Mouse (Mus musculus): ENCODE data around the gene Gm37240.

DNA sequence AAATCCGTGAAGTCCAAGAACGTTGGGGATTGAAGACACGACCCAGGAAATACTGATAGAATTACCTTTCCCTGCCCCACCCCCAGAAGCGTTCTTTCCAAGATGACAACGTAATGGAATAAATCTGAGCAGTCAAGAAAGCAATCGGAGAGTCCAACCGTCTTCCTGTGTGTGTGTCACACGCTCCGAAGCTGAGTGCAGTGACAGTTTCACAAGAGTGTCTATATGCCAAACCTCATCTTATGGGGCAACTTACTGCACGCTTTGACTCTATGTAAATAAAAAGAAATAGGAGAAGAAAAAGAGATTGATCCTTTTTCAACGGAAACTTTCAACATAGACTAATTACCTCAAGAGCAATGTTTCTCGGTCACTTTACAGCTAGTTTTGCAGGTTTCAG is 715.2 kb downstream of the Gm37240 start:
- TF ChIP-seq ZC3H11A (IDR thresholded peaks at IDR 0.05; ENCODE audit: borderline replicate concordance, low read depth, low read length) (no peak), HCFC1 (IDR thresholded peaks at IDR 0.05; ENCODE audit: borderline replicate concordance, insufficient read depth, low read length) (no peak)

All from ES-E14 (cell line).